Mouse (Mus musculus) right cerebral cortex, postnatal 25 days (tissue): ENCODE measurements around the gene Pttg1ip.

Experiments used
- DNase-seq: peaks from one replicate; pipeline ENCODE4 v3.0.0; 2022

The Pttg1ip gene

DNA sequence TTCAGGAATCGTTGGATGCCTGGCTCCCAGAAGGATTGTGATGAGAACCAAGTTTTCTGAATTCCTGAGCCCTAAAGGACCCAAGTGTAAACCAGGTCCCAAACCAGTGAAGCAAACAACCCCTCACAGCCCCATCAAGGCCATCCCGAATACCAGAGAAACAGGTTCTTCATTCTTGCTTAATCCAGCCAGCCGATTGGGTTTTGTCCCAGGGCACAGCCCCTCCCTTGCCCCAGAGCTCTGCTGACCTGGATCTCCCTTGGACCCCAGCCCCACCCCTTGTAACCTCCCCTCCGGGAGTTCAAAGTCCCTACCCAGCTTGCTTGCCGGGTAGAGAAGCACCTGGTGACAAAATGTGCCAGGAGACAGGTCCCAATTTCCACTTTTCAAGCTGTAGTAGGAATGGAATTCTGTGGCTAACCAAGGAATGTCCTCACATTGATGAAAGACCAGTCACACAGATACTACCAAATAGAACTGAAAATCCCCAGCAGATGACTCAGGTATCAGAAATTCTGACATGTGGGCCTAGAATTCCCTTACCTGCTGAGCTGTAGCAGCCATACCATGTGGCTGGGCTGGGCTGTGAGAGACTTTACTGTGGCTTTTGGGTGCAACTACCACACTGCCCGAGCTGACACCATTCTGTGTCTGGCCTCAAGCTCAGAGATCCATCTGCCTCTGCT lies 11.4 kb upstream of the Pttg1ip start:
- no peak for DNase-seq

GRCm38 (mm10) chr10:77572225-77572624 lies 9.3 kb upstream of the Pttg1ip start:
- no peak for DNase-seq

DNA sequence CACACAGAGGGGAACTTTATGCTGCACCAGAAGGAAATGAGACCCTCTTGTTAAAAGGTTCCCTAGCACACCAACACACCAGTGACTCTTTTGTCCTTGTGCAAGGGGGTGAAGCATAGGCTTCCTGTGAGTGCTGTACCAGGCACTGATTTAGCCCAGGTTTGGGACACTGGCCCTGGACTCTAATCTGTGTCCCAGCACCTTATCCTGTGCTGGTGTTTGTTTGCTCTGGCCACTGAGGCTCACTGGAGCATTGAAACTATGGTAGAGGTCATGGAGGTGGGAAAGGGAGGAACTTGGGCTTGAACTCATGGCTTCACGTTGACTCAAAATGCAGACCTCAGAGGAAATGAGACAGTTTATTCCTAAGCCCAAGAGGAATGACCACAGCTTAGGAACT lies 8.4 kb upstream of the Pttg1ip start:
- DNase-seq = no peak

DNA sequence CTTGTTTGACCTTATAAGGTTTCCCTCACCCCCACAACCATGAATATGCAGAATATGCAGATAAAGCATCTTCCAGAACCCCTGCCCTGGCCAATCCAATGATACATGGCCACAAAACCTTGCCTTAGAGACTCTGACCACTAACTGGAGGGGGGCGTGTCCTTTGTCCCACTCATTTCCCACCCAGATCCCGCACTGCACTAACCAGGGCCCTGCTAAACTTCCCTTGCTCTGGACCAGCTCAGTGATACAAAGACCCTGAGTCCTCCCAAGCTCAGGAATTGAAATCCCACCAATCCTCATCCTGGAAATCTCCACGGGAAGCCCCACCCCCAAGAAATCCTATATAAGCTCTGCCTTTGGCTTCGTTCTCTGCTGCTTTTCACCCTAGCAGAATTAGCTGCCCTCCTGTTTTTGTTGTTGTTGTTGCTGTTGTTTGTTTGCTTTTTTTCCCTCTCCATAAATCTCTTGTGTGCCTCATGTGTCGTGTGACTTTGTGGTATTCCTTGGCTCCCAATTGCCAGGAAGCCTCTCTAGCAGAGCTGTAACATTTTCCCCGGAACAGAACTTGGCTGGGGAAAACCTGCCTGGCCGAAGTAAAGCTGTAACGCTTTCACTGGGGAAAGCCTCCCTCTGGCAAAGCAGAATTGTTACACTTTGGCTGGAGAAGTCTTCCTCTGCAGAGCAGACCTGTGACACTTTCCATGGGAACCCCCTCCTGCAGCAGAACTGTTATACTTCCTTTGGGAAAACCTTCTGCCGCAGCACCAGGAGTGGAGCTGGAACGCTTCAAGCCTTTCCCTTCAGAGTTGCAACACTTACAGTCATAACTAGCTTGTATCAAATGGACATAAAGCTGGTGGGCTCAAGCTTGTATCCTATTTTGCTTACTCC lies 1.2 kb upstream of the Pttg1ip start:
- no peak for DNase-seq

GRCm38 (mm10) chr10:77581023-77581407 lies 505 bp upstream of the Pttg1ip start:
- no peak for DNase-seq

DNA sequence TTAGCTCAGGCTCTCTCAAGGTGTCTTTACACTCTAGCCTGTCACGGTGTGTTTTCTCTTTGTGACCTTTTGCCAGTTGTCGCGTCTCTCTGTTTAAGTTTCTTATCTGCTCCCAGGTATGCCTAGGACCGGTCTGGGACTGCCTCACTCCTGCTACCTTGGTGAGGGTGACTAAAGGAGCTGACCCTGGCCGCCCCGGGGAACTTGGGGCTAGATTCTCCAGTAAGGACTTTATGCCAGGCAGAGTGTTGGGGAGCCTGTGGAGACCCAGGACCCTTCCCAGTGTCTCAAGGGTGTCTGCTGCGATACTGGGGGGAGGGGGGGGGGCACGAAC lies 732 bp downstream of the Pttg1ip start:
- no peak for DNase-seq

GRCm38 (mm10) chr10:77583795-77584422 lies 2.4 kb downstream of the Pttg1ip start:
- no peak for DNase-seq

GRCm38 (mm10) chr10:77586637-77587036 lies 5.1 kb downstream of the Pttg1ip start:
- no peak for DNase-seq

DNA sequence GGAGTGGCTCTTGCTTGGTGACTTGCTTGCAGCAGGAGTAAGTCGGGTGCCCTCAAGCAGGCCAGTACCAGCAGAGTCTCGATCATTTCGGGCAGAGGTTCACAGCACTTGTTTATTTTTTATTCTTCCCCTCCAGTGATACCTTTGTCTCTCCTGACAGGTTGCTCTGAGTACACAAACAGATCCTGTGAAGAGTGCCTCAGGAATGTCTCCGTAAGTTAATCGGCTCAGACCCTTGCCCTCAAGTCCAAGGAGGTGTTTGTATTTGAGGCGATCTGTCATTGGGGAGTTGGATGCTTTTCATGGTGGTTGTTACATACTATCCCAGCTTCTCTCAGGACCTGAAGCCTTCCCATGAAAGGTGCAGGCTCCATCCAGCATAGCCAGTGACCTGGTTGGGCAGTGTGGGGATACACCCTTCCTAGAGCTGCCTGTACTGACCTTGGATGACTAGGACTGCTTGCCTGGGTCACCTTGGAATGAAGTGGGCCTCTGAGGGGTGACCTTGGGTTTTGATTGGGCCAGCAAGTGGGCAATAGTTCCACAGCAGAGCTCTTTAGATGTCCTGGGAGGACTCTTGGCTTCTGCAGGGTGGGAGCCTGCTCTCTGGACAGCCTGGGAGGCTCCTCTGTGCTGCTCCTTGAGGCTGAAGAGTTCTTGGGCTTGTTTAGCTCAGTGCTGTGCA lies 5.7 kb downstream of the Pttg1ip start:
- DNase-seq = no peak

- no peak for DNase-seq
These were observed 6.5 kb downstream of the Pttg1ip start for GRCm38 (mm10) chr10:77588036-77588435.

DNA sequence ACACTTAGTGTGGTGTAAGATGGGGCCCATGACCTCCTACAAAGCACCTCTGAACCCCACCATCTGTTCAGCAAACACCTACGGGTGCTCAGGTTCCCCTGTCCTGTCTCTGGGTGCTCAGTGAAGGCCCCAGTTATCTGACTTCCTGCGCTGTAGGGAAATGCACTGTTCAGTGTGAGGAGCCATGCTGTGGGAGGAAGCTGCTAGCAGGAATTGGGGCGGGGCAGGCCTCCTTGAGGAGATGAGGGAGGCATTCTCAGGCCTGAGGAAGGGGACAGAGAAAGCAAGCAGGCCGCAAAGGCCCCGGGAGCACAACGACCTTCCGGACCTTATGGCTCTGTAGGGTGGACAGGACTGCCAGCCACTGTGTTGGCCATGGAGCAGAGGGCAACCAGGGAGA lies 7.6 kb downstream of the Pttg1ip start:
- DNase-seq = no peak

DNA sequence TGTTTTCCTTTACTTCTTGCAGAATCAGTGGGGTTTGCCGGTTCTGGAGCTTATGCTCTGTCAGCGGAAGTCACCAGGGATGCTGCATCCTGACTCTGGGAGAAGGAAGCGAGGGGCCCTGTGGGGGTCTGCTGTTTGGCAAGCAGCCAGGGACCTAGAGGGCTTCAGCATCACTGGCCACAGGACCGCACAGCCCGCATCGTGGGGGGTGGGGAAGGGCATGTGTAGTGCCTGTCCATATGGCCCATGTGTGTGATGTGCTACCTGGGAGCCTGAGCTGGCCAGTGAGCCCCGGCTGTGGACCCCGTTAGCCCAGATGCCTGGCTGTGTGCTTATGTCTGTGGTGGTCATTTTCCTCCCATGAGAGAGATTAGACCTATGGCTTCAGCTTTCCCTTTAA lies 8.2 kb downstream of the Pttg1ip start:
- DNase-seq = no peak

GRCm38 (mm10) chr10:77590812-77591211 lies 9.3 kb downstream of the Pttg1ip start:
- DNase-seq = no peak

GRCm38 (mm10) chr10:77591546-77591945 lies 10.0 kb downstream of the Pttg1ip start:
- peak; percentile 59 for DNase-seq

DNA sequence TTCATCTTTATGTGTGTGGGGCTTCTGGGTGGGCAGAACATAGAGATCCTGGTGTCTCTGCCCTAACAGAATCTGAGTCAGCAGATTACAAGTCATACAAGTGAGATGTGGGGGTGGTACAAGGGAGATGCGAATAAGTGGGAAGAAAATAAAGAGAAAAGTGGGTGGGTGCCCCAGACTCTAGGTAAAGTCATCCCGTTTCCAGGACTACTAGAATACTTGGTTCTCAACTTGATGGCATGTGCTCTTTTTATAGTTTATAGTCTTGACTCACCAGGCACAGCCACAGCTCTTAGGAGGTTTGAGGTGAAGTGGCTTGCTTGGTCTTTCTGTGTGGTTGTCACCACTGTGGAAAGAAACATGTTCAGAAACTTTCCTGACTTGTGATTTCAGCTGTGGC lies 14.5 kb downstream of the Pttg1ip start:
- no peak for DNase-seq

DNA sequence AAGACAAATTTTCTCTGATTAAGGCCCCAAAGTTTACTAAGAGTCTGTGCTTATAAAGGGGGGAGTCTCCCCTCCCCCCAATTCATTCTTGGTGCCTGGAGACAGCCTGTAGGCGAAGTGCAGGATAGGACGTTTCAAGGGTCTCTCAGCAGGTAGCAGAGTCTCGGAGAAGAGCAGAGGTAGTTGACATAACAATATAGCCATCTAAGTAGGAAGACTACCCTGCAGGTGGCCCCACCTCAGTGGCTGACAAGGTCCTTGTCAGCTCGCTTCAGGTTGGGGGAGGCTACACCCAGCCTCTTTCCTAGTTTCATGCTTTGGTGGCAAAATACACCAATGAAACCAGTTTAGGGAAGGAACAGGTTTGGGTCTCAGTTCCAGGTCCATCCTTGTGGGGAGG lies 21.5 kb downstream of the Pttg1ip start:
- no peak for DNase-seq

- no peak for DNase-seq
These were observed 22.6 kb downstream of the Pttg1ip start for GRCm38 (mm10) chr10:77604111-77604510.

DNA sequence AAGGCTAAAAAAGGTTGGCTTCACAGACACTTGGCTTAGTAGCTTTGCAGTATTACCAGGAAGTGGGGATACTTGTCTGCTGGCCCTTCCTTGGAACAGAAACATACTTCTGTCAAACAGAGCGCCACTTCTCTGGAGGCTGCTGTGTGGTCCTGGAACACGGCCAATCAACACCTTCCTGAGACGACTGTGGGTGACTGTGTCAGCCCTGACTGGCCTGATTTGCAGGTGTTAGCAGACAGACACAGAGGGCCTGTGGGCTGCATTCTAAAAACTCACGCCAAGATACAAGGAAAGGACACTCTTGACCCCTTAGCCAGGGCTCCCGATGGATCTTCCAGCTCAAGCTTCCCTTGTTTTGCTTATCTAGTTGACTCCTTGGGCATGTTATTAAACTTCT lies 23.4 kb downstream of the Pttg1ip start:
- no peak for DNase-seq

GRCm38 (mm10) chr10:77605368-77605767 lies 23.8 kb downstream of the Pttg1ip start:
- DNase-seq = no peak

DNA sequence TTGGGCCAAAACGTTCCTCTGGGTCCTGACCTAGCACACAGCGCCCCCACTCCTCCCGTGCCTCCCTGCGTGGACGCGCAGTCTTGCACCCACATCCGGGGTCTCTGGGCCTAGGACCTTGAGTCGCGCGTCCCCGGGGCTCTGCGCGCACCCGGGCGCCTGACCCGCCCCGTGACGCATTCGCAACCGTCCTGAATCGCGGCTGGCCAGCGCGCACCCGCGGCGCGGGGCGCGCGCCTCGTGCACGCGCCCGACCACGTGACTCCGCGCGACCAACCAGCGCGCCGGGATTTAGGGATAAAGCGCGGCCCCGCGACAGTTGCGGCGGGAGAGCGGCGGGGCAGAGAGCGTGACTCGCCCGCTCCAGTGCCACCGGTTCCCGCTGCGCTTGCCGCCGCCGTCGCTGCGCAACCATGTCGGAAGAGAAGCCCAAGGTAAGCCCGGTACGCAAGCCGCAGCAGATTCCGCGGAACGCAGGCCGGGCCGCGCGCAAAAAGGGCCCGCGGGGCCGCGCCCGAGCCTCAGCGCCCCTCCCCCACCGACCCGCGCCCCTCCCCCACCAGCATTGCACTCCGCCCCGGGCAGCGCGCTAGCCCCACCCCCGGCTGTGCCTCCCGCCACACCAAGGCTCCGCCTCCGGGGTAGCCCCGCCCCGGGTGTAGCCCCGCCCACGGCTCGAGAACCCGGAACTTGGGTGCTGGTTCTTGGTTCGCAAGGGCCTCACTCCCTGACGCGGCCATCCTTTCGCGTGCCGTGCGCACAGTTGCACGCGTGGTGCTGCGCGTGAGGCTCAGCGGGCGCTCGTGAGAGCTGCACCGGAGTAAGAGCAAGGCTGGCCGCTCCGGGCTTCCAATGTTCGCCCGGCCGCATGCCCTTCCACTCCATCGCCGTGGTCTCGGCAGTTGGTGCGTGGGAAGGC lies 24.6 kb downstream of the Pttg1ip start, which contains the start of the genes Sumo3 and Gm49325:
Sumo3 (plus strand) TSS at position 190 of the 919 bp plus-strand sequence.
Gm49325 (plus strand) TSS at position 290 of the 919 bp plus-strand sequence.
- DNase-seq = peak; percentile 92

DNA sequence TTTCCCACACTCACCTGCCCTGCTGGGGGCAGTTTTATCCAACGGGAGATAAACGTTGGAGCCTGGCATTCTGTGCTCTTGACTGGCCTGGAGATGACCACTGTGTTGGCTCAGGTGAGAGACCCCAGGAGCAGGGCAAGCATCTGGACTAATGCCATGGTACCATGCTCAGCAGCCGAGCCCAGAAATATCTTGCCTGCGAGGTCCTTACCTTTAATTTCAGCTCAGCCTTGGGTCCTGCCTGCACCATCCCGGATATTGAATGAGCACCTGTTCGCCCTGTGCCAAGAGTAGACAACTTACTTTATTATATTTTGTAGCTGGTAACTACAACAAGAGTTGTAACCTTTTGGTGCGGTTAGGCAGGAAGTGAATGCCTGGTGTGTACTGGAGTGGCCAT lies 25.3 kb downstream of the Pttg1ip start:
- DNase-seq = no peak

DNA sequence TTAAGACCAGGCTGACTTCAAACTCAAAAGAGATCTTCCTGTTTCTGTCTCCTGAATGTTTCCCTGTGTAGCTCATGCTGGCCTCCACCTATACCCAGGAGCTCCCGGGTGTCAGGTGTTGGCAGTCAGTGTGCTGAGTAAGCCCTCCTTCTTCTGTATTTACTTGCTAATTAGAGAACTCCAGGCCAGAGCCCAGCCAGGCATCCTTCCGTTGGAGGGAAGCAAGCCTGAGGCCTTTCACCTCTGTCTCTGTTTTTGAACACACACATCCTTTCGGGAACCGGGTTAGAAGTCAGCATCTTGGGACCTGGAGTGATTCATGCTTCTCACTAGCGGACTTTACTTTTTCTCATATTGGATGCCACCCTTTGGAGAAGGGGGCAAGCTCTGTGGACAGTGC lies 25.9 kb downstream of the Pttg1ip start:
- no peak for DNase-seq
